8 mouse cellular contexts compared by ENCODE assay signal in the genomic region with DNA sequence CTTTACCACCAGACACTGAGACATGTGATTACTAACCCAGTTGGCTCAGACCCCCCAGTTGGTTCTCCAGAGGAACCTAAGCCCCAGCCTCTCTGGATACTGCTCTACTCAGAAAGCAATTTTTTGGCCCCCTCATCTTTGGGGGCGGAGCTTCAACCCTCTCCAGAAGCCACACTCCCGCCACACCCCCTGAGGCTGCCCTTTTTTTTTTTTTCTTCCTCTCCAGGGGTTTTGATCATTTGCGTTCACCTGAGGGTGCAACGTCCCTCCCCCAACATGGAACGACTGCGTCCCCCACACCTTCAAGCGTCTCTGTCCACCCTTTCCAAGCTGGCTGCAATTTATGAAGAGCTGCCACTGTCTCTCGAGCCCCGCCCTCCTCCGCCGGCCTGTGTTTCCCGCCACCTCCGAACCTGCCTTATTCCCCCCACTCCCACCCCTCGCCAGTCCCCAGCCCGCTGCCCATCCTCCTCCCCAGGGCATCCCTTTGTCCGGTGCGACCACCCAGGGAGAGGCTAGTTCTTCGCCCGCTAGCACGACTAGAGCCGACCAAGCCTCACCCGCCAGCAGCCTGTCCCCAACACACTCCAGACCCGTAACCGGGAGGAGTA. TPM values are rescaled to one million over a fixed set of nuclear protein-coding genes. Genes with fewer than 3 reads are reported as not detected.
DNase-seq lines count a peak whose midpoint lies in the region; ATAC-seq and TF ChIP-seq lines count a peak whose summit lies in the region.

No protein-coding gene starts in this region.

- WGBS in heart, embryonic 10.5 days: 1% methylated on average over 24 of the region's 24 CpGs

- no peak for DNase-seq in cerebellum, adult 8-10 months
- DNase-seq in Patski (ENCODE audit: low read depth, low spot score): no peak
- peak; percentile 72 for DNase-seq in embryo, embryonic 10.5 days (ENCODE audit: low spot score)
- no peak for DNase-seq in heart, embryonic 10.5 days (ENCODE audit: low spot score)
- DNase-seq in kidney, postnatal 14 days: peak; percentile 52
- DNase-seq in thymus, postnatal 25 days: peak; percentile 47

- H3K9me3 ChIP-seq in heart, embryonic 10.5 days: no peaks in the 10 kb centered on the region

- POLR2A ChIA-PET in Patski (lab: Charles Lee): interaction anchor here (1.2 to 1.6 kb wide), 3 partner anchors 9 to 11 kb away, joined by 3 to 11 read pairs (median 5); partner anchors contain the start of gene Ndufaf3

- no peak for TF ChIP-seq CTCF in Patski (IDR thresholded peaks at IDR 0.05)

- H3K36me3 ChIP-seq in heart, embryonic 10.5 days: peaks cover 55% of the 10 kb centered on the region

- in situ Hi-C loops in Patski (cut with MboI; ENCODE audit: low pct_unique_long_range_greater_than_20kb): no loop called here

- H3K4me1 ChIP-seq in heart, embryonic 10.5 days: peaks cover 71% of the 10 kb centered on the region

- H3K27me3 ChIP-seq in Patski: no peaks in the 10 kb centered on the region
- no peaks in the 10 kb centered on the region for H3K27me3 ChIP-seq in heart, embryonic 10.5 days (ENCODE audit: insufficient read depth, poor library complexity, severe bottlenecking)

- H3K4me3 ChIP-seq in heart, embryonic 10.5 days: peak overlapping the region; percentile 82

- H3K27ac ChIP-seq in heart, embryonic 10.5 days: peak overlapping the region; percentile 97

- CTCF ChIA-PET in Patski (lab: Charles Lee): no interaction called here

- 0 out of 2 replicates have a peak, but pooled peaks have one; percentile 6 for ATAC-seq in cerebellum, adult (ENCODE audit: insufficient number of reproducible peaks, low FRiP score, low TSS enrichment)
- peak; percentile 3 for ATAC-seq in Patski
- ATAC-seq in megakaryocyte progenitor cell, adult 5-6 weeks (replicated peaks; ENCODE audit: poor library complexity): peak; percentile 25

RNA-seq across cellular contexts. Expression of gene Wdr6, which starts 0.5 kb away (rescaled TPM):
- 60.6 TPM for polyA plus RNA-seq in Patski (2021)
- 99.6 and 105 TPM in 2 replicates for polyA plus RNA-seq in heart, embryonic 10.5 days (2016; fragmentation: Nextera tagmentation; extraction: Ambion mirVana)
- 9.8 and 10.2 TPM in 2 replicates for total RNA-seq in megakaryocyte progenitor cell, adult 5-6 weeks (2015)
- 15.5 and 17.4 TPM in 2 replicates for total RNA-seq in megakaryocyte progenitor cell, adult 5-6 weeks (2017)

RNA-seq across cellular contexts. Expression of gene Dalrd3, which starts 8.4 kb away (rescaled TPM):
- polyA plus RNA-seq in Patski (2021): 153 TPM
- 106 and 122 TPM in 2 replicates for polyA plus RNA-seq in heart, embryonic 10.5 days (2016; fragmentation: Nextera tagmentation; extraction: Ambion mirVana)
- 95.3 and 103 TPM in 2 replicates for total RNA-seq in megakaryocyte progenitor cell, adult 5-6 weeks (2015)
- total RNA-seq in megakaryocyte progenitor cell, adult 5-6 weeks (2017): 42.7 and 43.4 TPM in 2 replicates

RNA-seq across cellular contexts. Expression of gene Ndufaf3, which starts 10.8 kb away (rescaled TPM):
- 58.4 TPM for polyA plus RNA-seq in Patski (2021)
- polyA plus RNA-seq in heart, embryonic 10.5 days (2016; fragmentation: Nextera tagmentation; extraction: Ambion mirVana): 50.5 and 58.6 TPM in 2 replicates
- 33.7 and 36.8 TPM in 2 replicates for total RNA-seq in megakaryocyte progenitor cell, adult 5-6 weeks (2015)
- total RNA-seq in megakaryocyte progenitor cell, adult 5-6 weeks (2017): 7.3 and 22.1 TPM in 2 replicates

RNA-seq across cellular contexts. Expression of gene Impdh2, which starts 18.0 kb away (rescaled TPM):
- 93.3 TPM for polyA plus RNA-seq in Patski (2021)
- polyA plus RNA-seq in heart, embryonic 10.5 days (2016; fragmentation: Nextera tagmentation; extraction: Ambion mirVana): 155 and 194 TPM in 2 replicates
- 266 and 290 TPM in 2 replicates for total RNA-seq in megakaryocyte progenitor cell, adult 5-6 weeks (2015)
- 342 and 372 TPM in 2 replicates for total RNA-seq in megakaryocyte progenitor cell, adult 5-6 weeks (2017)

RNA-seq across cellular contexts. Expression of gene P4htm, which starts 19.4 kb away (rescaled TPM):
- polyA plus RNA-seq in Patski (2021): 8.6 TPM
- polyA plus RNA-seq in heart, embryonic 10.5 days (2016; fragmentation: Nextera tagmentation; extraction: Ambion mirVana): 13.2 and 20.6 TPM in 2 replicates
- 0.39 and 1.2 TPM in 2 replicates for total RNA-seq in megakaryocyte progenitor cell, adult 5-6 weeks (2015)
- total RNA-seq in megakaryocyte progenitor cell, adult 5-6 weeks (2017): 1.00 and 1.8 TPM in 2 replicates

Comparison
In these comparisons a context has a peak if more than half of its experiments do, and no peak if none do; other contexts are left out.
1. DNase-seq: peak in embryo, embryonic 10.5 days (single experiment), kidney, postnatal 14 days (single experiment) and thymus, postnatal 25 days (single experiment); none in cerebellum, adult 8-10 months (single experiment), Patski (single experiment) and heart, embryonic 10.5 days (single experiment).
2. Peak in every context shown above with its lines, with median percentiles within 50 percentile points of each other: ATAC-seq.